Mouse (Mus musculus) brain, embryonic 14.5 days (tissue): ENCODE measurements around the gene Pls1.

Source experiments
- CTCF ChIP-seq: fragments of 200-500 bp; IDR thresholded peaks from 2 replicates; pipeline ENCODE4 v1.5.1; 2012; ENCODE audit warnings: inconsistent platforms, mild to moderate bottlenecking, moderate library complexity, borderline replicate concordance; ENCODE audit not compliant: insufficient read depth, insufficient read length; ENCODE audit errors: extremely low read depth
- POLR2A ChIP-seq: fragments of 200-500 bp; IDR thresholded peaks from 2 replicates; pipeline ENCODE4 v1.6.1; 2012; ENCODE audit warnings: mild to moderate bottlenecking, inconsistent platforms, borderline replicate concordance; ENCODE audit not compliant: poor library complexity, insufficient read depth, insufficient read length, severe bottlenecking; ENCODE audit errors: extremely low read depth

DNA sequence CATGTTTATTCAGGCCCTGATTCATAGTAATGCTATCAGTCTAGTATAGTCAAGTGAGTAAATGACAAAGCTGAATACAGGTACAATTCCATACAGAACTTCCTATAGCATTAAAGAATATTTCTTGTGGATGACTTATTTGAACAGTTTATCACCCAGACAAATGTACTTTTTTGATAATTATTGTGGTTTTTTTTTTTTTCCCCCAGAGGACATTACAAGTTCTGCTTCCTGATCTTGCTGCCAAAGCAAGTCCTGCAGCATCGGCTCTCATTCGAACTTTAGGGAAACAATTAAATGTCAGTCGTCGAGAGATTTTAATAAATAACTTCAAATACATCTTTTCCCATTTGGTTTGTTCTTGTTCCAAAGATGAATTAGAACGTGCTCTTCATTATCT lies 33.1 kb upstream of the Pls1 start:
- TF ChIP-seq POLR2A, result no peak
- no peak for TF ChIP-seq CTCF
